Mouse (Mus musculus): Measurements from ENCODE around the gene Ncor2. TPM values are rescaled to one million over a fixed set of nuclear protein-coding genes. Genes with fewer than 3 reads are reported as not detected.

Gene Ncor2
- polyA plus RNA-seq, 1 experiment from 2014 or later = 19.7 TPM

- Histone ChIP-seq H3K9me3 (peaks cover 5% of the 10 kb centered on the region; the same call in 1 of the 2 replicates), H3K27ac (peak overlapping the region; percentile 70; the same call in 1 of the 2 replicates), H3K4me1 (replicated peaks) (peaks cover 66% of the 10 kb centered on the region), H3K4me3 (no peak overlapping the region), H3K27me3 (ENCODE audit: insufficient read depth, poor library complexity, severe bottlenecking) (peaks cover 40% of the 10 kb centered on the region), H3K36me3 (no peaks in the 10 kb centered on the region)
- DNase-seq (ENCODE audit: low spot score) = peak; percentile 49
- 44% methylated on average over 10 of the region's 10 CpGs for WGBS
Observed at GRCm38 (mm10) chr5:125000756-125001250, 178.2 kb downstream of the Ncor2 start.

- no peak overlapping the region for H3K4me3 ChIP-seq
- 88% methylated on average over 4 of the region's 4 CpGs for WGBS
- H3K27ac ChIP-seq = peak overlapping the region; percentile 53
Observed at GRCm38 (mm10) chr5:124997913-124998312, 181.1 kb downstream of the Ncor2 start.

GRCm38 (mm10) chr5:124996816-124997215 lies 182.2 kb downstream of the Ncor2 start:
- Histone ChIP-seq H3K27me3 (ENCODE audit: insufficient read depth, poor library complexity, severe bottlenecking) (no peaks in the 10 kb centered on the region), H3K4me3 (no peak overlapping the region), H3K36me3 (no peaks in the 10 kb centered on the region), H3K4me1 (replicated peaks) (peaks cover 44% of the 10 kb centered on the region), H3K9me3 (peaks cover 5% of the 10 kb centered on the region; the same call in 1 of the 2 replicates), H3K27ac (peak overlapping the region; percentile 53; the same call in 1 of the 2 replicates)
- 75% methylated on average over 6 of the region's 6 CpGs for WGBS
- DNase-seq (ENCODE audit: low spot score) = no peak

More at GRCm38 (mm10) chr5:124997913-124998312, 181.1 kb downstream of the Ncor2 start:
- Histone ChIP-seq H3K36me3 (no peaks in the 10 kb centered on the region), H3K9me3 (peaks cover 5% of the 10 kb centered on the region; the same call in 1 of the 2 replicates), H3K4me1 (replicated peaks) (peaks cover 49% of the 10 kb centered on the region), H3K27me3 (ENCODE audit: insufficient read depth, poor library complexity, severe bottlenecking) (peaks cover 11% of the 10 kb centered on the region)
- no peak for DNase-seq (ENCODE audit: low spot score)

GRCm38 (mm10) chr5:124992891-124993290 lies 186.1 kb downstream of the Ncor2 start:
- DNase-seq (ENCODE audit: low spot score) = no peak
- Histone ChIP-seq H3K9me3 (no peaks in the 10 kb centered on the region), H3K4me1 (replicated peaks) (peaks cover 19% of the 10 kb centered on the region), H3K4me3 (no peak overlapping the region), H3K36me3 (no peaks in the 10 kb centered on the region), H3K27me3 (ENCODE audit: insufficient read depth, poor library complexity, severe bottlenecking) (no peaks in the 10 kb centered on the region), H3K27ac (peak overlapping the region; percentile 40)
- 74% methylated on average over 11 of the region's 11 CpGs for WGBS

GRCm38 (mm10) chr5:124992323-124992722 lies 186.7 kb downstream of the Ncor2 start:
- Histone ChIP-seq H3K9me3 (no peaks in the 10 kb centered on the region), H3K27ac (no peak overlapping the region), H3K4me1 (replicated peaks) (0 out of 2 replicates have a peak, but pooled peaks cover 14% of the 10 kb centered on the region), H3K4me3 (no peak overlapping the region), H3K36me3 (no peaks in the 10 kb centered on the region), H3K27me3 (ENCODE audit: insufficient read depth, poor library complexity, severe bottlenecking) (no peaks in the 10 kb centered on the region)
- WGBS = 80% methylated on average over 8 of the region's 8 CpGs
- no peak for DNase-seq (ENCODE audit: low spot score)

GRCm38 (mm10) chr5:124989724-124990123 lies 189.3 kb downstream of the Ncor2 start:
- Histone ChIP-seq H3K4me3 (no peak overlapping the region), H3K4me1 (replicated peaks) (0 out of 2 replicates have a peak, but pooled peaks cover 8% of the 10 kb centered on the region), H3K9me3 (no peaks in the 10 kb centered on the region), H3K27ac (no peak overlapping the region), H3K36me3 (no peaks in the 10 kb centered on the region), H3K27me3 (ENCODE audit: insufficient read depth, poor library complexity, severe bottlenecking) (no peaks in the 10 kb centered on the region)
- DNase-seq (ENCODE audit: low spot score) = no peak
- 88% methylated on average over 2 of the region's 2 CpGs for WGBS

GRCm38 (mm10) chr5:124986656-124987055 lies 192.4 kb downstream of the Ncor2 start:
- H3K9me3 ChIP-seq = peaks cover 18% of the 10 kb centered on the region
- no peak for DNase-seq (ENCODE audit: low spot score)
- 0 out of 2 replicates have a peak, but pooled peaks cover 3% of the 10 kb centered on the region for H3K4me1 ChIP-seq (replicated peaks)
- H3K36me3 ChIP-seq = 0 out of 2 replicates have a peak, but pooled peaks cover 4% of the 10 kb centered on the region
- H3K4me3 ChIP-seq = no peak overlapping the region
- H3K27ac ChIP-seq = no peak overlapping the region
- H3K27me3 ChIP-seq (ENCODE audit: insufficient read depth, poor library complexity, severe bottlenecking) = no peaks in the 10 kb centered on the region
- WGBS = 84% methylated on average over 5 of the region's 5 CpGs

GRCm38 (mm10) chr5:124986222-124986621 lies 192.8 kb downstream of the Ncor2 start:
- Histone ChIP-seq H3K4me1 (replicated peaks) (0 out of 2 replicates have a peak, but pooled peaks cover 3% of the 10 kb centered on the region), H3K27ac (no peak overlapping the region), H3K9me3 (peaks cover 18% of the 10 kb centered on the region), H3K27me3 (ENCODE audit: insufficient read depth, poor library complexity, severe bottlenecking) (no peaks in the 10 kb centered on the region), H3K4me3 (no peak overlapping the region), H3K36me3 (0 out of 2 replicates have a peak, but pooled peaks cover 4% of the 10 kb centered on the region)
- DNase-seq (ENCODE audit: low spot score) = no peak
- 84% methylated on average over 5 of the region's 5 CpGs for WGBS

GRCm38 (mm10) chr5:124969790-124970189 lies 209.2 kb downstream of the Ncor2 start:
- H3K4me1 ChIP-seq (replicated peaks) = peaks cover 39% of the 10 kb centered on the region
- no peaks in the 10 kb centered on the region for H3K27me3 ChIP-seq (ENCODE audit: insufficient read depth, poor library complexity, severe bottlenecking)
- H3K27ac ChIP-seq = peak overlapping the region; percentile 24
- H3K4me3 ChIP-seq = no peak overlapping the region
- peaks cover 5% of the 10 kb centered on the region; the same call in 1 of the 2 replicates for H3K9me3 ChIP-seq
- H3K36me3 ChIP-seq = no peaks in the 10 kb centered on the region
- WGBS = 15% methylated on average over 8 of the region's 8 CpGs
- DNase-seq (ENCODE audit: low spot score) = peak; percentile 61

Other genes with a start within 250 kb of the Ncor2 start
- 4.3 and 7.7 TPM in 2 replicates for gene Rflna, start 176.0 kb downstream of the Ncor2 start, polyA plus RNA-seq (2016; fragmentation: Nextera tagmentation; extraction: Ambion mirVana)
- 41.2 and 43.6 TPM in 2 replicates for gene Scarb1, start 161.9 kb upstream of the Ncor2 start, polyA plus RNA-seq (2016; fragmentation: Nextera tagmentation; extraction: Ambion mirVana)
- 0.52 and 0.86 TPM in 2 replicates for gene Gm10382, start 210.1 kb upstream of the Ncor2 start, polyA plus RNA-seq (2016; fragmentation: Nextera tagmentation; extraction: Ambion mirVana)
- 928 and 1,134 TPM in 2 replicates for gene Ubc, start 211.0 kb upstream of the Ncor2 start, polyA plus RNA-seq (2016; fragmentation: Nextera tagmentation; extraction: Ambion mirVana)